Mouse (Mus musculus) heart, adult 11 months (tissue): Measurements from ENCODE around the gene Plaa.
A peak's percentile ranks its signal among the peaks of the same experiment; 100 is the strongest.

Source experiments
- DNase-seq: peaks from one replicate; pipeline ENCODE4 v3.0.0; 2022

The Plaa gene

GRCm38 (mm10) chr4:94554955-94555494 is 48.0 kb downstream of the Plaa start:
- DNase-seq, result no peak

GRCm38 (mm10) chr4:94544321-94544720 is 58.7 kb downstream of the Plaa start:
- no peak for DNase-seq

GRCm38 (mm10) chr4:94543041-94543440 is 60.0 kb downstream of the Plaa start:
- DNase-seq, result no peak

- DNase-seq, result no peak
Observed at GRCm38 (mm10) chr4:94533205-94533604, 69.8 kb downstream of the Plaa start.

- DNase-seq, result peak; percentile 73
Observed at GRCm38 (mm10) chr4:94529448-94529847, 73.6 kb downstream of the Plaa start.

- no peak for DNase-seq
Observed at GRCm38 (mm10) chr4:94523321-94523720, 79.7 kb downstream of the Plaa start.

- no peak for DNase-seq
Observed at GRCm38 (mm10) chr4:94517631-94518030, 85.4 kb downstream of the Plaa start.
